Mouse (Mus musculus) neural tube, embryonic 12.5 days (tissue): Measurements from ENCODE around the gene Armh1. TPM values are rescaled to one million over a fixed set of nuclear protein-coding genes. Genes with fewer than 3 reads are reported as not detected.

Source experiments
- ATAC-seq: fragments of 200-750 bp; cut with Nextera tagmentation; 2 replicates; pipeline ENCODE4 v1.8.0; 2017; ENCODE audit warnings: low read depth, mild to moderate bottlenecking, moderate TSS enrichment, moderate library complexity; ENCODE audit not compliant: low FRiP score
- H3K27ac ChIP-seq: fragments of 300-500 bp; sonication (generic); 2 replicates; pipeline ENCODE4 v1.5.1; 2016
- H3K27me3 ChIP-seq: fragments of 300-500 bp; sonication (generic); replicated peaks from 2 replicates; pipeline ENCODE4 v1.6.1; 2016; ENCODE audit warnings: mild to moderate bottlenecking
- H3K36me3 ChIP-seq: fragments of 300-500 bp; sonication (generic); 2 replicates; pipeline ENCODE4 v1.6.1; 2016; ENCODE audit warnings: mild to moderate bottlenecking
- H3K4me1 ChIP-seq: fragments of 300-500 bp; sonication (generic); 2 replicates; pipeline ENCODE4 v1.6.1; 2016
- H3K4me2 ChIP-seq: fragments of 300-500 bp; sonication (generic); replicated peaks from 2 replicates; pipeline ENCODE4 v1.6.1; 2016; ENCODE audit warnings: mild to moderate bottlenecking
- H3K4me3 ChIP-seq: fragments of 300-500 bp; sonication (generic); 2 replicates; pipeline ENCODE4 v1.5.1; 2016
- H3K9ac ChIP-seq: fragments of 300-500 bp; sonication (generic); 2 replicates; pipeline ENCODE4 v1.6.1; 2016; ENCODE audit warnings: mild to moderate bottlenecking
- H3K9me3 ChIP-seq: fragments of 300-500 bp; sonication (generic); 2 replicates; pipeline ENCODE4 v1.6.1; 2016; ENCODE audit warnings: mild to moderate bottlenecking
- WGBS: fragments of 180-500 bp; shearing (Covaris S2); methylation state at CpG from one replicate; pipeline ENCODE4 v1.1.7; 2016; 5-methylcytosine and 5-hydroxymethylcytosine counted together
- polyA plus RNA-seq: library from polyadenylated mRNA; unstranded; fragments of >200 nt; fragmentation: Nextera tagmentation; extraction: Ambion mirVana; gene quantifications from 2 replicates; pipeline ENCODE4 v1.2.1, GENCODE M21; 2016

Armh1 gene
- polyA plus RNA-seq, 1 experiment from 2014 or later = 0.85 TPM

DNA sequence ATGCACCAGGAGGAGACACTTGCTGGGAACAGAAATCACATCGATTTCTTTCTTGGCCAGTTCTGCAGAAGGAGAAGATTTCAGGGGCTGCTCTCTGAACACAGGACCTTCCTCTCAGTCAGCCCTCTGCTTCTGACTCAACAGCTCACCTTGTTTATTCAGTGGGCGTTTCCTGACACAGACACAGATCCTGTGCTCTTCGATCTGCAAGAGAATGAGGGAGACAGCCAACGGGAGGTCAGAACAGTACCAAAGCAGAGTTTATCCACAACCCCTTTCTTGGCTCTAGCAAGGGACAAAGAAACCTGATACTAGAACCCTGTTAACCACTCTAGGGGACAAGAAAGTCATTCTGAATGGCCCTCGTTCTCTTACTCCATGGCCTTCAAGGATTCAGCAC, 82.0 kb downstream of the Armh1 start:
- no peak for ATAC-seq
- no peak overlapping the region for H3K4me3 ChIP-seq
- no peaks in the 10 kb centered on the region for H3K27me3 ChIP-seq
- no peak overlapping the region for H3K9ac ChIP-seq
- 94% methylated on average over 5 of the region's 5 CpGs for WGBS
- peaks cover 94% of the 10 kb centered on the region for H3K36me3 ChIP-seq
- H3K9me3 ChIP-seq = no peaks in the 10 kb centered on the region
- no peaks in the 10 kb centered on the region for H3K4me1 ChIP-seq
- no peak overlapping the region for H3K27ac ChIP-seq
- H3K4me2 ChIP-seq = no peak overlapping the region

Other genes starting within 250 kb of the Armh1 start
- 45.4 and 48.6 TPM in 2 replicates for gene Eif2b3, start 232.7 kb downstream of the Armh1 start, polyA plus RNA-seq
- 5.2 and 6.0 TPM in 2 replicates for gene Ptch2, start 156.1 kb downstream of the Armh1 start, polyA plus RNA-seq
- 3.6 and 4.6 TPM in 2 replicates for gene Btbd19, start 126.4 kb downstream of the Armh1 start, polyA plus RNA-seq
- gene Tctex1d4, start 125.3 kb downstream of the Armh1 start, polyA plus RNA-seq = not detected in 2 replicates
- 39.3 and 41.4 TPM in 2 replicates for gene Plk3, start 118.2 kb downstream of the Armh1 start, polyA plus RNA-seq
- 554 and 578 TPM in 2 replicates for gene Rps8, start 95.9 kb downstream of the Armh1 start, polyA plus RNA-seq
- gene Kif2c, start 69.5 kb downstream of the Armh1 start, polyA plus RNA-seq = 54.6 and 57.6 TPM in 2 replicates
- gene Tmem53, start 174 bp downstream of the Armh1 start, polyA plus RNA-seq = 7.0 and 8.0 TPM in 2 replicates
- 107 and 111 TPM in 2 replicates for gene Rnf220, start 244.9 kb upstream of the Armh1 start, polyA plus RNA-seq